Mouse (Mus musculus): ENCODE measurements at regions not wholly inside any gene's neighbourhood (a gene's known extent, or its start where the extent isn't known, plus 50 kb on each side); places are given as distances from the start of the nearest gene placed in this dataset.
"Not testable (repeated sequence)": the region's sequence is repeated elsewhere in the genome, so short reads cannot be mapped to it uniquely, and the experiment has no call there.

- DNase-seq (ENCODE audit: low spot score), result no peak
These were observed 114.4 kb downstream of the Dicer1 start for GRCm38 (mm10) chr12:104637046-104638032.

GRCm38 (mm10) chr12:104636474-104636873 is 115.3 kb downstream of the Dicer1 start:
- peak; percentile 21 for DNase-seq (ENCODE audit: low spot score)

- no peak for DNase-seq (ENCODE audit: low spot score)
These were observed 116.9 kb downstream of the Dicer1 start for GRCm38 (mm10) chr12:104634818-104635217.

- no peak for DNase-seq (ENCODE audit: low spot score)
These were observed 121.2 kb downstream of the Dicer1 start for GRCm38 (mm10) chr12:104630590-104630989.

GRCm38 (mm10) chr12:104629449-104629848 is 122.3 kb downstream of the Dicer1 start:
- DNase-seq (ENCODE audit: low spot score), result no peak

- no peak for DNase-seq (ENCODE audit: low spot score)
These were observed 125.7 kb downstream of the Dicer1 start for GRCm38 (mm10) chr12:104626054-104626453.

- DNase-seq (ENCODE audit: low spot score), result no peak
These were observed 127.7 kb downstream of the Dicer1 start for GRCm38 (mm10) chr12:104623896-104624685.

- no peak for DNase-seq (ENCODE audit: low spot score)
These were observed 134.5 kb downstream of the Dicer1 start for GRCm38 (mm10) chr12:104617111-104617725.

- DNase-seq (ENCODE audit: low spot score), result no peak
These were observed 137.5 kb downstream of the Dicer1 start for GRCm38 (mm10) chr12:104614240-104614639.

- peak; percentile 30 for DNase-seq (ENCODE audit: low spot score)
These were observed 136.6 kb upstream of the Gsc start for GRCm38 (mm10) chr12:104609767-104610166.

GRCm38 (mm10) chr12:104608956-104609355 is 135.8 kb upstream of the Gsc start:
- DNase-seq (ENCODE audit: low spot score), result not testable (repeated sequence)

GRCm38 (mm10) chr12:104607410-104607809 is 134.3 kb upstream of the Gsc start:
- DNase-seq (ENCODE audit: low spot score), result no peak

- DNase-seq (ENCODE audit: low spot score), result no peak
These were observed 132.6 kb upstream of the Gsc start for GRCm38 (mm10) chr12:104605535-104606399.

- DNase-seq (ENCODE audit: low spot score), result no peak
These were observed 124.9 kb upstream of the Gsc start for GRCm38 (mm10) chr12:104598056-104598455.

- DNase-seq (ENCODE audit: low spot score), result peak; percentile 55
These were observed 120.5 kb upstream of the Gsc start for GRCm38 (mm10) chr12:104593526-104594155.

GRCm38 (mm10) chr12:104592791-104593525 is 119.8 kb upstream of the Gsc start:
- DNase-seq (ENCODE audit: low spot score), result no peak

- no peak for DNase-seq (ENCODE audit: low spot score)
These were observed 118.4 kb upstream of the Gsc start for GRCm38 (mm10) chr12:104591571-104591970.

- no peak for DNase-seq (ENCODE audit: low spot score)
These were observed 117.2 kb upstream of the Gsc start for GRCm38 (mm10) chr12:104590291-104590690.

- no peak for DNase-seq (ENCODE audit: low spot score)
These were observed 111.3 kb upstream of the Gsc start for GRCm38 (mm10) chr12:104584408-104584807.

- DNase-seq (ENCODE audit: low spot score), result no peak
These were observed 107.7 kb upstream of the Gsc start for GRCm38 (mm10) chr12:104580796-104581195.
